Mouse (Mus musculus): ENCODE measurements around the gene Rhou.

The Rhou gene

DNA sequence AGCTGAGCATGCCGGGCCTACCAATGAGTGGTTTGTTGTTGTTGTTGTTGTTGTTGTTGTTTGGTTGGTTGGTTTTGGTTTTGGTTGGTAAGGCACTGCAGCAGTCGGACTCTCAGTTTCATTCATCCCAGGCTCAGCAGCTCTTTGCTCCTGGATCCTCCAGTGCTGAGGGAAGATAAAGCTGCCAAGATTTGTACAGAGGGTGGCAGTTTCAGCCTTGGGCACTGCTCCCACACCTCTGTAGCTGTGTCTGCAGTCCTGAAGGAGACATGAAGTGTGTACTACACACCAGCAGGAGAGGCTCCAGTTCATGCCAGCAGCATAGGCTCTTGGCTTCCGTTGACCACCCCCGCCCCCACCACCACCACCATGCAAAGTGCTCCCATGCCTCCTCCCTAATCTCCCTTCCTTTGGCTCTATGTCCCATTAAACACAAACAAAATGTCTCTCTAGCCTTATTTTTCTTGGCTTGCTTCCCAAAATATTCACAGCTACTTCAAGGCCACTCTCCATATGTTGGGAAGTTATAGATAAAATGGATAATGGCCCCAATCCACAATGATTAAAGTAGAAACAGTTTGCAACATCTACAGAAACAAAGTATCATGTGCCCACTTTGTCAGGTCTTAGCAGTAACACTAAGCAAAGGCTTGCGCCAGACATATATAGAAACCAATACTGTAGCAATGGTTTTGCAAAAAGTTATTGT is 2.2 kb upstream of the Rhou start:
- no peak for DNase-seq

GRCm38 (mm10) chr8:123652641-123653040 is 1.1 kb upstream of the Rhou start:
- DNase-seq: peak; percentile 13 to 44

GRCm38 (mm10) chr8:123653994-123654569 is 353 bp downstream of the Rhou start:
- DNase-seq: peak; percentile 70 to 77

DNA sequence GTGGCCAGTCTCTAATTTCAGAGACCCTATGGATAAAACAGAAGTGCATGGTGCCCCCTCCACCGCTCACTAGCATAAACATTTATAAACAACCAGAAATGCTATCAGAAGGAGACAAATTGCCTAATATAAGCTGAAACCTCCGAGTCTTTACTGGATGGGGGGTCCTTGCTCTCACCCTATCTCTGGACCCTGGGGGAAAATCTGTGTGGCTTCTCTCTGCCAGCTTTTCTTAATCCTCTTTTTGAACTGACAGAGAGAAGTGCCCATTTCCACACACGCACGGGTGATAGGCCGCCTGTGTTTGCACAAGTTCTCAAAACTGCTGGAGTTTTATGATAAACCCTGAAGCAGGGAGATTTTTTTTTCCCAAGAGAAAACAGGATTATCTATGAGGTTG is 1.0 kb downstream of the Rhou start:
- DNase-seq: no peak

- DNase-seq: peak; percentile 21 to 25
These were observed 1.6 kb downstream of the Rhou start for GRCm38 (mm10) chr8:123655351-123655779.

- no peak for DNase-seq
These were observed 4.1 kb downstream of the Rhou start for GRCm38 (mm10) chr8:123657826-123658225.

DNA sequence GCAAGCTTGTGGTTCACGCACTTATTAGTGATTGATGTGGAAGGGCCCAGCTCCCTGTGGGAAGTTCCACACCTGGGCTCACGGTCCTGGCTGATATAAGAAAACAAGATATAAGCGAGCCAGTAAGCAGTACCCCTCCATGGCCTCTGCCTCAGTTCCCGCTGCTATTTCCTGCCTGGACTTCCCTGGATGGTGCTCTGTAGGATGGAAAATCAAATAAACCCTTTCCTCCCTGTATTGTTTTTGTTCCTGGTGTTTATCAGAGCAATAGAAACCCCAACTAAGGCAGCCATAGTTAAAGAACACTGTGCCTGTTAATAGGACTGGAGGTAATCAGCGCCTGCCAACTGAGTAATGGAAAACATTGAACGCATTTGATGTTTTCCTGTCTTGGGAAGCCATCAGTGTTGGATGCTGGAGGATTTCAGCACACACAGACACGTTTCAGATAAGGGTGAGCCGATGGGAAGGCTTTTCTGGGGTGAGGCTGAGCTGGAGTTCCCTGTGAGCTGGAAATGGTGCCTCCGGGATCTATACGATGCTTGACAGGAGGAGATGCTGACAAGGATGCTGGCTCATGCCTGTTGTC is 5.8 kb downstream of the Rhou start:
- no peak for DNase-seq

- DNase-seq: no peak
These were observed 7.8 kb downstream of the Rhou start for GRCm38 (mm10) chr8:123661515-123661914.

- DNase-seq: no peak
These were observed 11.9 kb downstream of the Rhou start for GRCm38 (mm10) chr8:123665580-123665979.

DNA sequence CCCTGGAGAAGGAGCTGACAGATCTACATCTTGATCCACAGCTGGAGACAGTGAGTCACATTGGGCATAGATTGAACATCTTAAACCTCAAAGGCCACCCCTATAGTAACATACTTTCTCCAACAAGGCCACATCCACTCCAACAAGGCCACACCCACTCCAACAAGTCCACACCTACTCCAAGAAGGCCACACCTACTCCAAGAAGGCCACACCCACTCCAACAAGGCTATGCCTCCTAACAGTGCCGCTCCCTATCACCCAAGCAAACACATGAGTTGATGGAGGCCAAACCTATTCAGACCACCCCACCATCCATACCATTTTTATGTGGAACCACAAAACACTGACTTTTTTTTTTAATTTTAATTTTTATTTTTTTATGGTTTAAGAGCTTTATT is 13.1 kb downstream of the Rhou start:
- DNase-seq: no peak

GRCm38 (mm10) chr8:123668681-123669080 is 15.0 kb downstream of the Rhou start:
- no peak for DNase-seq

DNA sequence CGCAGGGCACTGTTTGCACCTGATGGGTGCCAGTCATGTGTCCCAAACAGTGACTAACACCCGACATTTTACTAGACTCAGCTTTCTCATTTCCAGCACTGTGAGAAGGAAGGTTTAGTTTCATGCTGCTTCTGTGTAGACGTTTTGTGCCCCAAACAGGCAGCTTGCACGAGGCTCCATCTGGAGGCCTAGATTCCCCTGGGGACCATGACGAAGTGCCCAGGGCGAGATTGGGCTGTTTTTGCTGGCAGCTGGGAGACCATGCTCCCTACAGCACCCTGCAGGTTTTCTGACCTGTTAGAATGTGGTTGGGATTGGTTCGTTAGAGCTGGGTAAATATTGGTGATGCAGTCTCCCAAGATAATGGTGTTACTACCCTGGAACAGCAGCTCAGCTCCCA is 17.0 kb downstream of the Rhou start:
- DNase-seq: no peak

DNA sequence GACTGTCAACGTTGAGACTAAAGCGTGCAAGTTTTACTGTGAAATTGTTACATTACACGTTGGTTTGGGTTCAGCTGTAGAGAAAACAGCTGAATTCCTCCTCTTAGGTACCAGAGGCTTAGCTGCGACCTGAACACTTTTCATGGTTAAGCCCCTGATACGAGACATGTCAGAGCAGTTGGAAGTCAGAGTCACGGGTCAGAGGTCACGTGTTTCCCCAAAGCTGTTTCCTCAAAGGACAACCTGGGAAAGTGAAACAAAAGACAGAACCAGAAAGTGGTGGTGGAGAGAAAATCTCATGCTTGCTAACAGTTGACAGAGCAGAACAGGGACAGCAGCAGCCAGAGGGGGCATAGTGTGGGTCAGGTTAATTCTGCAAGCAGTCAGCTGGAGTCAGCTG is 17.7 kb downstream of the Rhou start:
- no peak for DNase-seq

DNA sequence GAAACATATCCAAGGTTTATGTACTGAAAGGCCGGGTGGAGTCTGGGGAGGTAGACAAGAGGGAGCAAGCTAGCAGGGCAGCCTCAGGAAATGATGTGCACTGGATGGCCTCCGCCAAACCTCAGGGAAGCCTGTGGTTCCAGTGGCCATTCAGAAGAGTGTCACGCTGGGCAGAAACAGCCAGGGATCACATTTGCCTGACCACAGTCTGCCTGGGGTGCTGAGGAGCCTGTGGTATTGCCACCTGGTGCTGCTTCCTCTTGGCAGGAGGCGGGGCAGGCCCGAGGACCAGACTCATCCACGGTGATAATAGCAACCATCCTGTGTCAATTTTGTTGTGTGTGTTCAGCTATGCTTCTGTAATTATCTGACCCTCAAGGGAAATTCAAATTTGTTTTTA is 18.9 kb downstream of the Rhou start:
- DNase-seq: no peak

- no peak for DNase-seq
These were observed 21.9 kb downstream of the Rhou start for GRCm38 (mm10) chr8:123675611-123676010.

DNA sequence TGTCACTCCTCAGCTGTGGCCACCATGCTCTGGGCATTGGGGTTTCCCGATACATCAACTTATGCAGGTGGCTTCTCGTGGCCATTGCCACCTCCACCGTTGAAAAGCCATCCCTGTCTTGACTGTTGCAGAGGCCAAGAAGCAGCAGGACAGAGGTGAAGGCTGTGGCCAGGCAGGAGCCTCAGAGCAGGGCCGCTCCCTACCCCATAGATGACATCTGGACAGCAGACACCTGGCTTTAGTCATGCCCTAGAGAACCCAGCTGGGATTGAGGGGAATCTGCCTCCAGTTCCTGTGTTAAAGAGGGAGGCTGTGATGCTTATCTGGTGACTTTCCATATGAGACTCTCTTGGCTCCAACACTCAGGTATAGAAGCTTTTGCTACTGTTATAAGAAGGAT is 24.7 kb downstream of the Rhou start:
- no peak for DNase-seq

GRCm38 (mm10) chr8:123682073-123682761 is 28.5 kb downstream of the Rhou start:
- DNase-seq: peak; percentile 15 to 18

- no peak for DNase-seq
These were observed 29.6 kb downstream of the Rhou start for GRCm38 (mm10) chr8:123683321-123683720.

DNA sequence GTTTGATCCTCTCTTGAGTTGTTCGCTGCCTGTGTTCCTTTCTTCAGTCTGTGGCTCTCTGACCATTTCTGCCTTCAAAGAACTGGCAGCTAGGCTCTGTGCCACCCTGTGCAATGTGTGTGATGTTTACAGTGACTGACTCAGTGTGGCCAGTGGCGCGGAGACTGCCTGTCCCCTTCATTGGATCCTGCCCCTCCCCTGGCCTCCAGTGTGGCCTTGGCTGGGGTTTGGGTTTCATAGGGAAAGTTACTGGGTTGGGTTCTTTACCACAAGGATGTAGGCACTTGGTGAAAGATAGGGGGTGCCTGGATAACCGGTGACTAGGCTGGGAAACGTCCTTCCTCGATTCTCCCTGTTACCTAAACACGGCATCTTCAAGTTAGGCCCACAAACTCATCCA is 31.1 kb downstream of the Rhou start:
- no peak for DNase-seq

DNA sequence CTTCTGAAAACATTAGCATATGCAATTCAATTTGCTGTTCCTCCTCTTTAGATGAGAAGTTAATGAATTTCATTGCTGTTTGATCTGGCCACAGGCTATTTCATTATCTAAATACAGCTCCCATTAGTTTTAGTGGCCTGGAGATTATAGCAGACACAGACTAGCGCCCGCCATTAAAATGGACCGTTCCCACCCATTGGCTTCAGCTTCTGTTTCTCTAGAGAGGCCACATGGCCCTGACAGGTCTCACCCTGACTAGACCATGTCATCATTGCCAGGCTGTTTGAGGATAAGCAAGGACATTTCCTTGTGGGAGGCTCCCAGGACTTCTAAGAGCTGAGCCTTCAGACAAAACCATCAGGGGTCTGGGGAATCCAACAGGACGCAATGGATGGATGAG is 31.7 kb downstream of the Rhou start:
- no peak for DNase-seq

GRCm38 (mm10) chr8:123687826-123688225 is 34.1 kb downstream of the Rhou start:
- DNase-seq: no peak

DNA sequence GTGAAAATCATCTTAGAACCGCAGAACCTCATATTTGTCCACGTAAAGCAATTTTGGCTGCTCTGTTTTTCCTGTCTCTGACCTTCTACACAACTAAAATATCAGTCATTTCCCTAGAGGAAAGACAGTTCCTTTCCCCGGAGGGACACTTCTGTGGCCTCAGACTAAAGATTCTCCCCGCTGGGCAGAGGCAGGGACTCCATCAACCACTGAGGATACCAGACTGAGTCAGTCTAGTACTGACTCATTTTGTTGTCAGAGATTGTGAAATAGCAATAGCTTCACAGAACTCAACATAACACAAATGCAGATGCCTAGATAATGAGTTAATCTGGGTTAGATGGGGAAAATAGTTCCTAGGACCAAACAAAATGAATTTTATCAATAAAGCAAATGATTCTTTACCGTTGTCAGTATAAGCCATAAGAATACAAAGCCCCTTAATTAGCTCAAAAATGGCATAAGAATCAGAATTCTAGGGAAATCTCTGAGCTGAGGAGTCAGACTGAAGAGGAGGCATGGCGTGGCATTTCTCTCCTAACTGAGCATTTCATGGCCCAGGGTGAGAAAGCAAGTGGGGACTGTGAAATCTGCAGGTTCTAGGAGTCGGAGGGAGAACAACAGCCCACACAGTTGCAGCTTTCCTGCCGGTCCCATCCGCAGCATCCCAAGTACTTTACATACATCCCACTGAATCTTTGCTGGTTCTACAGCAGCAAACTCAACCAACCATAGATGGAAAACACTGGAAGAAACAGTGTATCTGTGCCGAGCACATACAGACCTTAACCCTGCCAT is 38.6 kb downstream of the Rhou start:
- DNase-seq: no peak

- DNase-seq: no peak
These were observed 42.4 kb downstream of the Rhou start for GRCm38 (mm10) chr8:123696167-123696566.
